Mouse (Mus musculus): ENCODE results near the gene Slc15a3. TPM values are rescaled to one million over a fixed set of nuclear protein-coding genes. Genes with fewer than 3 reads are reported as not detected.

Slc15a3 gene
- polyA plus RNA-seq, 1 experiment = 0.67 TPM

- Histone ChIP-seq H3K36me3 (ENCODE audit: control insufficient read depth) (no peaks in the 10 kb centered on the region), H3K4me3 (replicated peaks) (no peak overlapping the region), H3K9me3 (ENCODE audit: control insufficient read depth, low read length) (no peaks in the 10 kb centered on the region), H3K4me1 (ENCODE audit: control insufficient read depth) (no peaks in the 10 kb centered on the region), H3K27me3 (ENCODE audit: control insufficient read depth) (no peaks in the 10 kb centered on the region)
- no peak for TF ChIP-seq GATA1 (IDR thresholded peaks at IDR 0.05; ENCODE audit: low read length)
- no peak for TF ChIP-seq TAL1 (IDR thresholded peaks at IDR 0.05; ENCODE audit: low read length)
Measured at GRCm38 (mm10) chr19:10856520-10856919, 17.0 kb downstream of the Slc15a3 start.

GRCm38 (mm10) chr19:10860072-10860497, 20.6 kb downstream of the Slc15a3 start:
- no peaks in the 10 kb centered on the region for H3K9me3 ChIP-seq (ENCODE audit: control insufficient read depth, low read length)
- no peaks in the 10 kb centered on the region for H3K36me3 ChIP-seq (ENCODE audit: control insufficient read depth)
- H3K4me3 ChIP-seq (replicated peaks) = no peak overlapping the region
- no peaks in the 10 kb centered on the region for H3K27me3 ChIP-seq (ENCODE audit: control insufficient read depth)
- TF ChIP-seq GATA1 (IDR thresholded peaks at IDR 0.05; ENCODE audit: low read length) (no peak), TAL1 (IDR thresholded peaks at IDR 0.05; ENCODE audit: low read length) (no peak)
- H3K4me1 ChIP-seq (ENCODE audit: control insufficient read depth) = no peaks in the 10 kb centered on the region

GRCm38 (mm10) chr19:10866351-10866750, 26.8 kb downstream of the Slc15a3 start:
- no peaks in the 10 kb centered on the region for H3K9me3 ChIP-seq (ENCODE audit: control insufficient read depth, low read length)
- peaks cover 5% of the 10 kb centered on the region for H3K4me1 ChIP-seq (ENCODE audit: control insufficient read depth)
- H3K36me3 ChIP-seq (ENCODE audit: control insufficient read depth) = peaks cover 3% of the 10 kb centered on the region
- TF ChIP-seq TAL1 (IDR thresholded peaks at IDR 0.05; ENCODE audit: low read length) (no peak), GATA1 (IDR thresholded peaks at IDR 0.05; ENCODE audit: low read length) (no peak)
- no peak overlapping the region for H3K4me3 ChIP-seq (replicated peaks)
- H3K27me3 ChIP-seq (ENCODE audit: control insufficient read depth) = peaks cover 25% of the 10 kb centered on the region

GRCm38 (mm10) chr19:10867946-10868622, 28.6 kb downstream of the Slc15a3 start:
- H3K27me3 ChIP-seq (ENCODE audit: control insufficient read depth) = peaks cover 25% of the 10 kb centered on the region
- H3K36me3 ChIP-seq (ENCODE audit: control insufficient read depth) = peaks cover 20% of the 10 kb centered on the region
- TF ChIP-seq GATA1 (IDR thresholded peaks at IDR 0.05; ENCODE audit: low read length) (no peak), TAL1 (IDR thresholded peaks at IDR 0.05; ENCODE audit: low read length) (no peak)
- H3K4me3 ChIP-seq (replicated peaks) = no peak overlapping the region
- no peaks in the 10 kb centered on the region for H3K9me3 ChIP-seq (ENCODE audit: control insufficient read depth, low read length)
- H3K4me1 ChIP-seq (ENCODE audit: control insufficient read depth) = peaks cover 5% of the 10 kb centered on the region

DNA sequence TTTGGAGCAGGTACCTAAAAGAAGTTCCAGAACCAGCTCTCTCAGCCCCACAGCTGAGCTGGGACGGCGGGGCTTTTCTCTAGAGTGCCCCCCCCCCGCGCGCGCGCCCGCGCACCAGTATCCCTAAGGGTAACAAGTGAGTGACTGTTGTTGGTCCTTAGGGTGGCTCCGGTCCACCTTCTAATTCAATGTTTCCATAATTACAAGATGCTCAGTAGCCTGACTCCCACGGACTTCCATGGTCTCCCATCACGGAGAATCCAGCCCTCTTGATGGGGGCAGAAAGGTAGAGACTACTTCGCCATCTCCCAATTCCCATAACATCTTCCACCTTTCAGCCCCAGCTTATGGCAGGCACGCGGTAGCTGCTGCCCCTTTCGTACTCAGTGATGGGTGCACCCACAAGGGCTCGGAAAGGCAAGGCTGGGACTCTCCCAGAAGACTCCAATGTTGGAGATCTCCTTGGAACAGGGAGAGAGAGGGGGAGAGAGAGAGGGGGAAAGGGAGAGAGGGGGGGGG, 29.2 kb downstream of the Slc15a3 start:
- peaks cover 25% of the 10 kb centered on the region for H3K27me3 ChIP-seq (ENCODE audit: control insufficient read depth)
- H3K4me1 ChIP-seq (ENCODE audit: control insufficient read depth) = peaks cover 5% of the 10 kb centered on the region
- peaks cover 26% of the 10 kb centered on the region for H3K36me3 ChIP-seq (ENCODE audit: control insufficient read depth)
- H3K4me3 ChIP-seq (replicated peaks) = no peak overlapping the region
- H3K9me3 ChIP-seq (ENCODE audit: control insufficient read depth, low read length) = no peaks in the 10 kb centered on the region
- TF ChIP-seq GATA1 (IDR thresholded peaks at IDR 0.05; ENCODE audit: low read length) (no peak), TAL1 (IDR thresholded peaks at IDR 0.05; ENCODE audit: low read length) (no peak)

DNA sequence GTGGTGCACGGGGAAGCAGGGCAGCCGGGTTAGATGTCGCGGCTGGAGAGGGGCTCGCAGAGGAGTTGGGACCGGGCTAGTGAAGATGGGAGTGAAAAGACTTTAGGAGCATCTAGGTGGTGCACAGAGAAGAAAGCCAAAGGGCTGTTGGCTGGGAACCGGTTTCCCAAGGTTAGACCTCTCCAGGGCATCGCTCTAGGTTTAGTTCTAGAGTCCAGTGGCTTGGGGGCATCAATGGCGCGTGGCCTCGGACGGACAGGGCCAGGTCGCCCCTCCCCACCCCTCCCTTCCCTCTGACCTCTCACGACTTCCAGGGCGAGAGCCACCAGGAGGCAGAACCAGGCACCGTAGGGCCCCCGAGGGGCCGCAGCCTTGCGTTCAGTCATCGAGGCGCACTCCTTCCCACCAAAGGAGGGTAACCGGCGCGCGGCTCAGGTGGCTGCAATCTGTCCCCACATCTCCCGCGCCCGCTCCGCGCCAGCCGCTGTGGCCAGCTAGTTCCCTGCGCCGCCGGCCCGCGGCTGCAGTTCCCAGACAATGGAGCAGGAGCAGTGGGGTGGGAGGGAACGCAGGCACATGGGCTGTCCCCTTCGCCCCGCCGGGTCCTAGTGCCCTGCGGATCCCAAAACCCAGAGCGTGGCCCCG, 29.8 kb downstream of the Slc15a3 start:
- peaks cover 25% of the 10 kb centered on the region for H3K27me3 ChIP-seq (ENCODE audit: control insufficient read depth)
- TF ChIP-seq GATA1 (IDR thresholded peaks at IDR 0.05; ENCODE audit: low read length) (no peak), TAL1 (IDR thresholded peaks at IDR 0.05; ENCODE audit: low read length) (no peak)
- H3K4me3 ChIP-seq (replicated peaks) = peak overlapping the region; percentile 43
- peaks cover 33% of the 10 kb centered on the region for H3K36me3 ChIP-seq (ENCODE audit: control insufficient read depth)
- peaks cover 5% of the 10 kb centered on the region for H3K4me1 ChIP-seq (ENCODE audit: control insufficient read depth)
- no peaks in the 10 kb centered on the region for H3K9me3 ChIP-seq (ENCODE audit: control insufficient read depth, low read length)

- Histone ChIP-seq H3K27me3 (ENCODE audit: control insufficient read depth) (peaks cover 25% of the 10 kb centered on the region), H3K9me3 (ENCODE audit: control insufficient read depth, low read length) (no peaks in the 10 kb centered on the region), H3K4me1 (ENCODE audit: control insufficient read depth) (peaks cover 5% of the 10 kb centered on the region), H3K36me3 (ENCODE audit: control insufficient read depth) (peaks cover 33% of the 10 kb centered on the region), H3K4me3 (replicated peaks) (peak within 1 kb of the TSS; percentile 43)
- no peak for TF ChIP-seq GATA1 (IDR thresholded peaks at IDR 0.05; ENCODE audit: low read length)
- no peak for TF ChIP-seq TAL1 (IDR thresholded peaks at IDR 0.05; ENCODE audit: low read length)
Measured at GRCm38 (mm10) chr19:10869886-10870527, 30.5 kb downstream of the Slc15a3 start, which contains the start of gene Tmem132a. TSS of gene Tmem132a (minus strand) at chr19:10869940.

DNA sequence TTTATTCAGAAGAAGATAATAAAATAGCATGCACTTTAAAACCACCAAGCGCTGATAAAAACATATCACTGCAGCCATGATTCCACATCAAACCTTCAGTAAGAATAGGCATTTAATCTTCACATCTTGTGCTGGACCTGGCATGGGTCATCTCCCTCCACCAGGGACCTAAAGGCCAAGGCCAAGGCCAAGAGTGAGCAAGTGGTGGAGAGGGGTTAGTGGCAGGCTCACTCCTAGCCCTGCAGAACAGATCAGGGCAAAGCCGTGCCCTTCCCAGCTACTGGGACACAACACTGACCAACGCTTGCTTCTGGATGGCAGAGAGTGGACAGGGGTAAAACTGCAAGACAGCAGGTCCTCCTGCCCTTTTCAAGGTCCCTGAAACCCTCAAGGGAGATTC, 31.1 kb downstream of the Slc15a3 start:
- Histone ChIP-seq H3K27me3 (ENCODE audit: control insufficient read depth) (peaks cover 25% of the 10 kb centered on the region), H3K9me3 (ENCODE audit: control insufficient read depth, low read length) (no peaks in the 10 kb centered on the region), H3K4me3 (replicated peaks) (no peak overlapping the region), H3K36me3 (ENCODE audit: control insufficient read depth) (peaks cover 33% of the 10 kb centered on the region), H3K4me1 (ENCODE audit: control insufficient read depth) (peaks cover 5% of the 10 kb centered on the region)
- TF ChIP-seq TAL1 (IDR thresholded peaks at IDR 0.05; ENCODE audit: low read length) (no peak), GATA1 (IDR thresholded peaks at IDR 0.05; ENCODE audit: low read length) (no peak)

Data from erythroblast, embryonic 14.5 days (primary cell).